Comparison of ENCODE assay signal across 7 mouse cellular contexts in the genomic region with DNA sequence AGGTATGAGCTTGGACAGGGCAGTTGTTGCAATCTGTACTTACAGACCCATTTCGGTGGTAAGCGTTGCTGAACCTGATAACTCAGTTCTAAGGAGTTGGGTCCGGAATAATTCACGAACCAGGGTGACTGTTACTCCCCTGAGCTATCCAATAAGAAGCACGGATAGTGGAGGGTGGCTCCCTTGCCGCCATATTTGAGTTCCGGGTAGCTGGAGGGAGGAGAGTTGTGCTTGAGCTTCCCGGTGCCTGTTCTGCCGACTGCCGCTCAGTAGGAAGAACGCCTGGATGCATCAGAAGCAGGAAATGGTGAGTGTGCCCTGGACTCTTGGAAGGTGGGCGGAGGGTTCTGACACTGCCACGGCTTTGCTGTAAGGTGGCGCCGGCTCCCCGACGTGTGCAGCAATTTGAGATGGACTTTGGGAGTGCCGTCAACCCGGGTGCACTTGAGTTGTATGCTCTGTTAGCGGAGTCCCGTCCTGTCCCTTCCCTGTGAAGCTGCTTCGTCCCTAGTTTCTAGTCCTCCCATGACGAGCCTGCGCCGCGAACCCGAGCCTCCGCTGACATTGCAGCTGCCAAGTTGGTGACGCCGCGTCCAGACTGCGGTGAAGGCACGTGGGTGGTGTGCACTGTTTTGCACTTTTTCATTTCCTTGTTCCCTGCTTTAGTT. TPM values are rescaled to one million over a fixed set of nuclear protein-coding genes. Genes with fewer than 3 reads are reported as not detected.
DNase-seq lines count a peak whose midpoint lies in the region; ATAC-seq lines count a peak whose summit lies in the region.

A gene (plus strand): TSS at position 192 of the 668 bp plus-strand sequence.

- peak; percentile 98 for ATAC-seq in embryonic facial prominence, embryonic 12.5 days (ENCODE audit: insufficient number of reproducible peaks, insufficient read depth, low FRiP score, low TSS enrichment)
- peak; percentile 98 for ATAC-seq in limb, embryonic 11.5 days (ENCODE audit: insufficient number of reproducible peaks, low FRiP score, low TSS enrichment, low read depth)
- peak; percentile 99 for ATAC-seq in midbrain, embryonic 14.5 days (ENCODE audit: low FRiP score, low TSS enrichment)

- no peaks in the 10 kb centered on the region for H3K36me3 ChIP-seq in embryonic facial prominence, embryonic 12.5 days
- H3K36me3 ChIP-seq in limb, embryonic 11.5 days (ENCODE audit: control insufficient read depth, insufficient read depth, low read length), result no peaks in the 10 kb centered on the region
- no peaks in the 10 kb centered on the region for H3K36me3 ChIP-seq in midbrain, embryonic 14.5 days (ENCODE audit: control insufficient read depth, insufficient read depth, low read length)

- no peaks in the 10 kb centered on the region for H3K27me3 ChIP-seq in embryonic facial prominence, embryonic 12.5 days
- H3K27me3 ChIP-seq in limb, embryonic 11.5 days (ENCODE audit: control insufficient read depth, insufficient read depth, low read length), result no peaks in the 10 kb centered on the region
- H3K27me3 ChIP-seq in midbrain, embryonic 14.5 days (ENCODE audit: control insufficient read depth, insufficient read depth, low read length), result no peaks in the 10 kb centered on the region

- peak within 1 kb of the TSS; percentile 81 for H3K27ac ChIP-seq in embryonic facial prominence, embryonic 12.5 days
- H3K27ac ChIP-seq in limb, embryonic 11.5 days (replicated peaks; ENCODE audit: low read depth, low read length), result peak within 1 kb of the TSS; percentile 76
- H3K27ac ChIP-seq in midbrain, embryonic 14.5 days (replicated peaks; ENCODE audit: low read depth, low read length), result peak within 1 kb of the TSS; percentile 56

- H3K9ac ChIP-seq in embryonic facial prominence, embryonic 12.5 days, result peak within 1 kb of the TSS; percentile 66
- H3K9ac ChIP-seq in limb, embryonic 11.5 days (ENCODE audit: low read length), result peak within 1 kb of the TSS; percentile 79
- peak within 1 kb of the TSS; percentile 53 for H3K9ac ChIP-seq in midbrain, embryonic 14.5 days (replicated peaks; ENCODE audit: low read length)

- WGBS in embryonic facial prominence, embryonic 12.5 days, result under 1% methylated on average over 33 of the region's 33 CpGs
- WGBS in limb, embryonic 11.5 days, result under 1% methylated on average over 33 of the region's 33 CpGs
- WGBS in midbrain, embryonic 14.5 days, result under 1% methylated on average over 33 of the region's 33 CpGs

- H3K4me1 ChIP-seq in embryonic facial prominence, embryonic 12.5 days, result peaks cover 13% of the 10 kb centered on the region
- H3K4me1 ChIP-seq in limb, embryonic 11.5 days (ENCODE audit: control insufficient read depth, insufficient read depth, low read length), result peaks cover 11% of the 10 kb centered on the region
- peaks cover 19% of the 10 kb centered on the region for H3K4me1 ChIP-seq in midbrain, embryonic 14.5 days (ENCODE audit: control insufficient read depth, insufficient read depth, low read length)

- peak; percentile 78 for DNase-seq in adrenal gland, postnatal 25 days
- DNase-seq in heart, adult 11 months, result peak; percentile 99
- peak; percentile 93 for DNase-seq in kidney, adult 18-20 months
- peak; percentile 95 for DNase-seq in limb, embryonic 11.5 days (ENCODE audit: low spot score)
- peak; percentile 96 for DNase-seq in midbrain, embryonic 14.5 days
- DNase-seq in spleen, adult 18-20 months, result peak; percentile 71 to 82

- H3K4me3 ChIP-seq in embryonic facial prominence, embryonic 12.5 days, result peak within 1 kb of the TSS; percentile 77
- H3K4me3 ChIP-seq in limb, embryonic 11.5 days (ENCODE audit: low read depth, low read length), result peak within 1 kb of the TSS; percentile 82
- H3K4me3 ChIP-seq in midbrain, embryonic 14.5 days (replicated peaks; ENCODE audit: low read depth, low read length), result peak within 1 kb of the TSS; percentile 65

- peak within 1 kb of the TSS; percentile 79 for H3K4me2 ChIP-seq in embryonic facial prominence, embryonic 12.5 days (replicated peaks)
- peak within 1 kb of the TSS; percentile 75 for H3K4me2 ChIP-seq in limb, embryonic 11.5 days (ENCODE audit: low read depth, severe bottlenecking)
- H3K4me2 ChIP-seq in midbrain, embryonic 14.5 days (ENCODE audit: low read length), result peak within 1 kb of the TSS; percentile 83

- H3K9me3 ChIP-seq in embryonic facial prominence, embryonic 12.5 days, result no peaks in the 10 kb centered on the region
- no peaks in the 10 kb centered on the region for H3K9me3 ChIP-seq in limb, embryonic 11.5 days (ENCODE audit: control insufficient read depth, low read length)
- no peaks in the 10 kb centered on the region for H3K9me3 ChIP-seq in midbrain, embryonic 14.5 days (ENCODE audit: control insufficient read depth, low read length)

RNA-seq across cellular contexts. Expression of the gene that starts here (rescaled TPM):
- total RNA-seq in adrenal gland, postnatal 25 days (2021), result 4.1 and 7.2 TPM in 2 replicates
- polyA plus RNA-seq in embryonic facial prominence, embryonic 12.5 days (2016; fragmentation: Nextera tagmentation; extraction: Ambion mirVana), result 12.2 and 12.6 TPM in 2 replicates
- polyA plus RNA-seq in limb, embryonic 11.5 days (2014; fragmentation: Nextera tagmentation; extraction: Ambion mirVana), result 14.0 and 14.5 TPM in 2 replicates
- 9.7 and 10.5 TPM in 2 replicates for polyA plus RNA-seq in midbrain, embryonic 14.5 days (2014; fragmentation: Nextera tagmentation; extraction: Ambion mirVana)

Comparison
In these comparisons a context has a peak if more than half of its experiments do, and no peak if none do; other contexts are left out.
1. Peak in every context shown above with its lines: DNase-seq, ATAC-seq, H3K4me3 ChIP-seq and H3K27ac ChIP-seq.